Mouse (Mus musculus): ENCODE measurements around the gene Ddx27. TPM values are rescaled to one million over a fixed set of nuclear protein-coding genes. Genes with fewer than 3 reads are reported as not detected.

Gene Ddx27
- polyA plus RNA-seq, 1 experiment from 2014 or later = 56.6 TPM

GRCm38 (mm10) chr2:167038297-167038696, 23.3 kb downstream of the Ddx27 start:
- Histone ChIP-seq H3K4me2 (no peak overlapping the region), H3K4me1 (no peaks in the 10 kb centered on the region), H3K27me3 (no peaks in the 10 kb centered on the region), H3K36me3 (replicated peaks) (peaks cover 100% of the 10 kb centered on the region), H3K27ac (no peak overlapping the region), H3K9ac (no peak overlapping the region), H3K9me3 (no peaks in the 10 kb centered on the region), H3K4me3 (replicated peaks) (no peak overlapping the region)
- 98% methylated on average over 6 of the region's 6 CpGs for WGBS
- ATAC-seq (ENCODE audit: low FRiP score) = no peak

DNA sequence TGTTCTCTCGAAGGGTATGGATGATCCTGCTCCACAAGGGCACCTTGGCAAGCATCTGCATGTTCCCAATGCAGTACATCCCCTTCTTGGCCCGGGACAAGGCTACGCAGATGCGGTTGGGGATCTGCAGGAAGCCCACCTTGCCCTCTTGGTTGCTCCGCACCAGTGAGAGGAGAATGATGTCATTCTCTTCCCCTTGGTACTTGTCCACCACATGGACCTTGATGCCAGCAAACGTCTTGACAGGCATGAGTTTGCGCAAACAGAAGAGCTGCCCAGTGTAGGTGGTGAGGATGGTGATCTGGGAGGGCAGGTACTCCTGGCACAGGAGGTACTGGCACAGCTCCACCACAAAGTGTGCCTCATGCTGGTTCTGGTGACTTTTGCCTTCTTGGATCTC, 23.7 kb downstream of the Ddx27 start:
- no peaks in the 10 kb centered on the region for H3K4me1 ChIP-seq
- H3K4me2 ChIP-seq = no peak overlapping the region
- H3K9ac ChIP-seq = no peak overlapping the region
- peaks cover 99% of the 10 kb centered on the region for H3K36me3 ChIP-seq (replicated peaks)
- no peak overlapping the region for H3K27ac ChIP-seq
- WGBS = 96% methylated on average over 7 of the region's 7 CpGs
- no peaks in the 10 kb centered on the region for H3K27me3 ChIP-seq
- H3K4me3 ChIP-seq (replicated peaks) = no peak overlapping the region
- no peaks in the 10 kb centered on the region for H3K9me3 ChIP-seq
- ATAC-seq (ENCODE audit: low FRiP score) = no peak

GRCm38 (mm10) chr2:167039386-167039785, 24.4 kb downstream of the Ddx27 start:
- ATAC-seq (ENCODE audit: low FRiP score) = no peak
- Histone ChIP-seq H3K4me1 (no peaks in the 10 kb centered on the region), H3K27ac (no peak overlapping the region), H3K4me3 (replicated peaks) (no peak overlapping the region), H3K36me3 (replicated peaks) (peaks cover 99% of the 10 kb centered on the region), H3K27me3 (no peaks in the 10 kb centered on the region), H3K9ac (no peak overlapping the region), H3K9me3 (no peaks in the 10 kb centered on the region), H3K4me2 (no peak overlapping the region)
- 94% methylated on average over 8 of the region's 8 CpGs for WGBS

- H3K27me3 ChIP-seq = no peaks in the 10 kb centered on the region
- H3K4me2 ChIP-seq = no peak overlapping the region
- 0 out of 2 replicates have a peak overlapping the region, but pooled peaks have one; percentile 13 for H3K27ac ChIP-seq
- H3K36me3 ChIP-seq (replicated peaks) = peaks cover 92% of the 10 kb centered on the region
- H3K4me3 ChIP-seq (replicated peaks) = no peak overlapping the region
- H3K4me1 ChIP-seq = no peaks in the 10 kb centered on the region
- no peak overlapping the region for H3K9ac ChIP-seq
- no peaks in the 10 kb centered on the region for H3K9me3 ChIP-seq
- 93% methylated on average over 12 of the region's 12 CpGs for WGBS
- ATAC-seq (ENCODE audit: low FRiP score) = no peak
Observed at GRCm38 (mm10) chr2:167043400-167044121, 28.6 kb downstream of the Ddx27 start.

- 97% methylated on average over 10 of the region's 10 CpGs for WGBS
- Histone ChIP-seq H3K4me2 (no peak overlapping the region), H3K27ac (no peak overlapping the region), H3K9me3 (no peaks in the 10 kb centered on the region), H3K27me3 (no peaks in the 10 kb centered on the region), H3K9ac (no peak overlapping the region), H3K4me3 (replicated peaks) (no peak overlapping the region), H3K36me3 (replicated peaks) (peaks cover 77% of the 10 kb centered on the region), H3K4me1 (peaks cover 4% of the 10 kb centered on the region)
- no peak for ATAC-seq (ENCODE audit: low FRiP score)
Observed at GRCm38 (mm10) chr2:167048223-167048622, 33.2 kb downstream of the Ddx27 start.

- H3K9me3 ChIP-seq = no peaks in the 10 kb centered on the region
- no peak overlapping the region for H3K27ac ChIP-seq
- H3K9ac ChIP-seq = no peak overlapping the region
- ATAC-seq (ENCODE audit: low FRiP score) = no peak
- H3K27me3 ChIP-seq = no peaks in the 10 kb centered on the region
- 87% methylated on average over 8 of the region's 8 CpGs for WGBS
- H3K4me2 ChIP-seq = no peak overlapping the region
- H3K4me3 ChIP-seq (replicated peaks) = no peak overlapping the region
- peaks cover 77% of the 10 kb centered on the region for H3K36me3 ChIP-seq (replicated peaks)
- peaks cover 10% of the 10 kb centered on the region for H3K4me1 ChIP-seq
Observed at GRCm38 (mm10) chr2:167048698-167049358, 33.8 kb downstream of the Ddx27 start.

DNA sequence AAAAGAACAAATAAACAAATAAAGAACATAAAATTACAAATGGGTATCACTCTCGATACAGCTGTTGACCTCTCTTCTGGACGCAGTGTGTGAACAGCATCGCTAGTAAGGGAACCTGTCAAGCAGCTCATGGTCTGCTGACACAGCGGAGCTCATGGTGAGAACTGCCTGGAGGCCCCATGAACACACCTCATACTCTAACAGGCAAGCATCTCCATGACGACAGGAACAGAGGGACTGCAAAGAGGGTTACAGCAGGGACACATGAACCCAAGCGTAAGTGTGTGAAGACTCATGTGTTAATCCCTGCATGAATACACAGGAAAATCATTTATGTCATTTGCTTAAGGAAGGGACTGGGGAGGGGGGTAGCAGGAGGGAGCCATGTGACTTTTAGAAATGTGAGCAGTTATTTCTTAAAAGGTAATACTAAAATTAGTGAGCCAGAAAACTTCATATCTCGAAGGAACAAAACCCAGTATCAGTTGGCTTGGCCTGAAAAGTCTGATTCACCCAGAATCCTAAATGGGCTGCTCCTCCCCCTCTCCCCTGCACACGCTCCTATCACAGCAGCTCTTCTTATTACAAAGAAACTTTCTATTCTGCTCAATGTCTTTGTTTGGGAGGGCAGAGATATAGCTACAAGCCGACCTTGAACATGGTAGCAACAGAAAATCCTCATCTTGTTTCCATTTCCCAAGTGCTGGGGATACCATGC, 38.3 kb downstream of the Ddx27 start:
- Histone ChIP-seq H3K9me3 (no peaks in the 10 kb centered on the region), H3K27me3 (no peaks in the 10 kb centered on the region), H3K27ac (peak overlapping the region; percentile 42; the same call in 1 of the 2 replicates), H3K4me3 (replicated peaks) (no peak overlapping the region), H3K9ac (no peak overlapping the region), H3K36me3 (replicated peaks) (peaks cover 74% of the 10 kb centered on the region), H3K4me2 (no peak overlapping the region; the same call in 1 of the 2 replicates), H3K4me1 (peaks cover 10% of the 10 kb centered on the region)
- ATAC-seq (ENCODE audit: low FRiP score) = peak; percentile 49; the same call in 1 of the 2 replicates
- 64% methylated on average over 9 of the region's 9 CpGs for WGBS

GRCm38 (mm10) chr2:167055386-167055785, 40.4 kb downstream of the Ddx27 start:
- H3K4me2 ChIP-seq = no peak overlapping the region
- peaks cover 64% of the 10 kb centered on the region for H3K36me3 ChIP-seq (replicated peaks)
- WGBS = 93% methylated on average over 15 of the region's 15 CpGs
- no peaks in the 10 kb centered on the region for H3K27me3 ChIP-seq
- H3K4me1 ChIP-seq = peaks cover 20% of the 10 kb centered on the region
- no peak overlapping the region for H3K9ac ChIP-seq
- H3K27ac ChIP-seq = no peak overlapping the region
- ATAC-seq (ENCODE audit: low FRiP score) = no peak
- H3K9me3 ChIP-seq = no peaks in the 10 kb centered on the region
- H3K4me3 ChIP-seq (replicated peaks) = no peak overlapping the region

DNA sequence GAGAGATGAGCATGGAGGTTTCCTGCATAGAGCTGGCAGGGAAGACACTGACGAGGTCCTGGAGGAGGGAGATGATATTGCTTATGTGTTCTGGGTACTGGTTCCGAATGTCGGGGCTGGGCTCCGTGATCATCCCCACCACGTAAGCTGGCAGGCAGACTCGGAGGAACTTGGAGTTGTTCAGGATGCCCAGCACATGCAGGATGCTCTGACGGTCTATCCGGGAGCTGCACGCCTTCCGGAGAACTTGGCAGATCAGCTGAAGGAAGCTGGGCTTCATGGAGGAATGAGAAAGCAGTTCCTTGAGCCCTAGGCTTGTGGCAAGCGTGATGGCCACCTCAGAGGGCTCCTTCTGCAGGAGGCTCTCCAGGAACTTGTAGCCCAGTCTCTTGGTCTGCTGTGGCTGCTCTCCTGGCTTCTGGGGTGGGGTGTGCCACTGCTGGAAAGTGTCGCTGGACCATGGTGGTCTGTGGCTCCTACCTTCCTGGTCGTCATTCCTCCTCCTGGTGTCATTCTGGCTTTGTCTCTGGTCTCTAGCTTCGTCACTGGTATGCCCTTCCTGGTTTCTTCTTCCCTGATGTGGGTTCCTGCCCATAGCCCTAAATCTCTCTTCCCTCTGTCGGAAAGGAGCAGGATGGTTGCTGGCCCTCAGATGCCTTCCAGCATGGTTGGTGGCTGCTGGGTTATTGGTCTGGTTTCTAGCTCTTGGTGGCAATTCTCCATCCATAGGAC, 41.4 kb downstream of the Ddx27 start:
- Histone ChIP-seq H3K36me3 (replicated peaks) (peaks cover 59% of the 10 kb centered on the region), H3K4me3 (replicated peaks) (no peak overlapping the region), H3K4me1 (peaks cover 29% of the 10 kb centered on the region), H3K9me3 (no peaks in the 10 kb centered on the region), H3K9ac (no peak overlapping the region), H3K4me2 (no peak overlapping the region), H3K27me3 (no peaks in the 10 kb centered on the region), H3K27ac (no peak overlapping the region)
- no peak for ATAC-seq (ENCODE audit: low FRiP score)
- WGBS = 96% methylated on average over 15 of the region's 15 CpGs

DNA sequence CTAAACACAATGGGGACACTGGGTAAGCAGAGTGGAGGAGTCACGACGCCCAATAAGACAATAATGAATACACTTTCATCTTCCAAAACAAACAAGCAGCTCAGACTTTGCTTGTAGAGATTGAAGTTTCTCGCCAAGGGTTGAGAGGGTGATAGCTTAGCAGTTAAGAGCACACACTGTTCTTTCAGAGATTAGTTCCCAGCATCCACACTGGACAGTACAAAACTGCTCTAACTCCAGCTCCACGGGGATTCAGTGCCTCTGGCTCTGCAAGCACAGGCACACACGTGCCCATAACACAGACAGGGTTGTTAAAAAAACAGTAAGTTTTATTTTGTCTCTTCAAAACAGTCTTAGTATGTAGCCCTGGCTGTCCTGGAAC, 41.9 kb downstream of the Ddx27 start:
- Histone ChIP-seq H3K36me3 (replicated peaks) (peaks cover 56% of the 10 kb centered on the region), H3K27me3 (no peaks in the 10 kb centered on the region), H3K27ac (no peak overlapping the region), H3K9me3 (no peaks in the 10 kb centered on the region), H3K4me1 (peaks cover 35% of the 10 kb centered on the region), H3K4me2 (no peak overlapping the region), H3K4me3 (replicated peaks) (no peak overlapping the region), H3K9ac (no peak overlapping the region)
- 91% methylated on average over 5 of the region's 5 CpGs for WGBS
- no peak for ATAC-seq (ENCODE audit: low FRiP score)

- no peak for ATAC-seq (ENCODE audit: low FRiP score)
Observed at GRCm38 (mm10) chr2:167058201-167058600, 43.2 kb downstream of the Ddx27 start.

DNA sequence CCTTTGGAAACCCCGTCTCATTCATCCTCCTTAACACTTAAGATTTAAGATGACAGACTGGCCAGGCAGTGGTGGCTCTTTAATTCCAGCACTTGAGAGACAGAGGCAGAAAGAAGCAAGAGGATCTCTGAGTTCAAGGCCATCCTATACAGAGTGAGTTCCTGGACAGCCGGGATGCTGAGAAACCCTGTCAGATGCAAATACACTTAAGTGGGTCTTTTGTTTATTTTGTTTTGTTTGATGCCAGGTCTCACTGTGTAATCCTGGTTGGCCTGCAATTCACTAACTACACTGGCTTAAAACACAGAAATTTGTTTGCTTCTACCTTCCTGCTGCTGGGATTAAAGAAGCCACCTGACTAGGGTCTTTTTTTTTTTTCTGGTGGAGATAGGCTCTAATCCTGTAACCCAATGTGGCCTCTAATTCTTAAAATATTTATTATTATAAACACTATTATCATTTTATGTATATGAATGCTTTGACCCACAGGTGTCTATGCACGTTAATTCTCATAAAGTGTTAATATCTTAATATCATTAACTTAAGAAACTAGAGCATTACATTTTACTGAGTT, 43.9 kb downstream of the Ddx27 start:
- no peaks in the 10 kb centered on the region for H3K27me3 ChIP-seq
- peaks cover 43% of the 10 kb centered on the region for H3K36me3 ChIP-seq (replicated peaks)

More at GRCm38 (mm10) chr2:167058201-167058600, 43.2 kb downstream of the Ddx27 start:
- Histone ChIP-seq H3K9me3 (no peaks in the 10 kb centered on the region), H3K4me2 (no peak overlapping the region), H3K27me3 (no peaks in the 10 kb centered on the region), H3K4me1 (peaks cover 32% of the 10 kb centered on the region), H3K9ac (no peak overlapping the region), H3K27ac (no peak overlapping the region), H3K4me3 (replicated peaks) (no peak overlapping the region), H3K36me3 (replicated peaks) (peaks cover 49% of the 10 kb centered on the region)
- 72% methylated on average over 3 of the region's 3 CpGs for WGBS

More for the DNA sequence above, 43.9 kb downstream of the Ddx27 start:
- no peak overlapping the region for H3K27ac ChIP-seq
- H3K4me2 ChIP-seq = no peak overlapping the region
- no peak overlapping the region for H3K4me3 ChIP-seq (replicated peaks)
- no peak overlapping the region for H3K9ac ChIP-seq
- no peak for ATAC-seq (ENCODE audit: low FRiP score)
- WGBS = 68% methylated on average over 3 of the region's 3 CpGs
- peaks cover 25% of the 10 kb centered on the region for H3K4me1 ChIP-seq
- H3K9me3 ChIP-seq = no peaks in the 10 kb centered on the region
